Mouse (Mus musculus) mammary gland, adult 2 months (tissue): ENCODE measurements around the gene Fbxw22. TPM values are rescaled to one million over a fixed set of nuclear protein-coding genes. Genes with fewer than 3 reads are reported as not detected.

Experiments used
- polyA plus RNA-seq: library from polyadenylated mRNA; depleted of rRNA; stranded (reverse); fragments of >200 nt; gene quantifications from 2 replicates; pipeline ENCODE4 v1.2.3, GENCODE M21; 2012; ENCODE audit warnings: low replicate concordance; rRNA removed

The Fbxw22 gene
- not detected in 2 replicates for polyA plus RNA-seq

GRCm38 (mm10) chr9:109404196-109404595 lies at the start of gene Fbxw22:
Gene Fbxw22 (minus strand): TSS chr9:109404296.

GRCm38 (mm10) chr9:109449040-109449439 lies 44.9 kb upstream of the Fbxw22 start, which contains the start of gene Fbxw16:
Gene Fbxw16 (minus strand): TSS chr9:109449140.

GRCm38 (mm10) chr9:109339559-109339958 lies 64.5 kb downstream of the Fbxw22 start, which contains the start of gene Fbxw28:
Gene Fbxw28 (minus strand): TSS chr9:109339659.

Other genes with a start within 250 kb of the Fbxw22 start
- not detected in 2 replicates for gene Fbxw21, start 242.3 kb downstream of the Fbxw22 start, polyA plus RNA-seq
- 0.16 TPM in 1 of 2 replicates, not detected in the other for gene Fbxw13, start 208.3 kb downstream of the Fbxw22 start, polyA plus RNA-seq
- gene Fbxw20, start 169.5 kb downstream of the Fbxw22 start, polyA plus RNA-seq, result not detected in 2 replicates
- gene Fbxw14, start 116.6 kb downstream of the Fbxw22 start, polyA plus RNA-seq, result not detected in 2 replicates
- gene Fbxw28, start 64.6 kb downstream of the Fbxw22 start, polyA plus RNA-seq, result not detected in 2 replicates
- gene Fbxw16, start 44.8 kb upstream of the Fbxw22 start, polyA plus RNA-seq, result not detected in 2 replicates
- not detected in 2 replicates for gene Fbxw19, start 91.6 kb upstream of the Fbxw22 start, polyA plus RNA-seq
- not detected in 2 replicates for gene Fbxw15, start 164.0 kb upstream of the Fbxw22 start, polyA plus RNA-seq
- gene Fbxw24, start 221.8 kb upstream of the Fbxw22 start, polyA plus RNA-seq, result not detected in 2 replicates